Comparison of ENCODE assay signal across 8 mouse cellular contexts in the genomic region with DNA sequence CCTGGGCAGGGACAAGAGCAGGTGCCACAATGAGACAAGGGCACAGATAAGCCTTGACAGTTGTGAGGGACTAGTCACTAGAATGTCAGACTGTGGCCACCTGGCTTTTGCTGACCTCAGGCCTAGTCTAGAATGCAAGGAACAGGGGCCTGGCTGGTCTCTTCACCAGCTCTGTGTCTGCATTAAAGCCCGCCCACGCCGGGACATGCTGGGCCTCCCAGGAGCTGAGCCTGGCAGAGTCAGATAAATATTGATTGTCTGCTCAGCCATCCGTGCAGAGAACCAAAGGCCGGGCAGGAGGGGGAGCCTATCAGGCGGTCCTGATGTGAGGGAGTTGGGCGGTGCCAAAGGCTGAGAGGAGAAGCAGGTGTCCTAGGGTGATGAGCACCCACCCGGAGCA. TPM values are rescaled to one million over a fixed set of nuclear protein-coding genes. Genes with fewer than 3 reads are reported as not detected.
DNase-seq lines count a peak whose midpoint lies in the region; ATAC-seq and TF ChIP-seq lines count a peak whose summit lies in the region.

No protein-coding gene starts in this region.

- no peak for TF ChIP-seq EP300 in lung, postnatal 0 days (IDR thresholded peaks at IDR 0.05)

- H3K9me3 ChIP-seq in lung, postnatal 0 days (ENCODE audit: low read length): no peaks in the 10 kb centered on the region
- H3K9me3 ChIP-seq in hindbrain, postnatal 0 days (ENCODE audit: low read length): no peaks in the 10 kb centered on the region

- no peaks in the 10 kb centered on the region for H3K36me3 ChIP-seq in lung, postnatal 0 days (ENCODE audit: insufficient read depth, low read length)
- no peaks in the 10 kb centered on the region for H3K36me3 ChIP-seq in hindbrain, postnatal 0 days (ENCODE audit: insufficient read depth, low read length)
- H3K36me3 ChIP-seq in myocyte (ENCODE audit: control insufficient read depth, insufficient read depth): no peaks in the 10 kb centered on the region

- H3K27me3 ChIP-seq in lung, postnatal 0 days (replicated peaks; ENCODE audit: insufficient read depth, low read length): no peaks in the 10 kb centered on the region
- H3K27me3 ChIP-seq in hindbrain, postnatal 0 days (ENCODE audit: insufficient read depth, low read length): no peaks in the 10 kb centered on the region
- no peaks in the 10 kb centered on the region for H3K27me3 ChIP-seq in myocyte (ENCODE audit: control insufficient read depth, insufficient read depth, insufficient read length)

- no peak for TF ChIP-seq POLR2A in myocyte (IDR thresholded peaks at IDR 0.05; ENCODE audit: insufficient read length, low read depth)

- H3K79me2 ChIP-seq in myocyte (ENCODE audit: control insufficient read depth, insufficient read depth): no peaks in the 10 kb centered on the region

- no peak for TF ChIP-seq CTCF in lung, postnatal 0 days (IDR thresholded peaks at IDR 0.05)
- no peak for TF ChIP-seq CTCF in hindbrain, postnatal 0 days (IDR thresholded peaks at IDR 0.05; ENCODE audit: low read depth)

- no peak overlapping the region for H3K27ac ChIP-seq in lung, postnatal 0 days (ENCODE audit: low read length)
- H3K27ac ChIP-seq in hindbrain, postnatal 0 days: peak overlapping the region; percentile 6; the same call in 1 of the 2 replicates

- ATAC-seq in lung, postnatal 0 days: 0 out of 2 replicates have a peak, but pooled peaks have one; percentile 33
- peak; percentile 64 for ATAC-seq in hindbrain, postnatal 0 days

- H3K9ac ChIP-seq in lung, postnatal 0 days (replicated peaks; ENCODE audit: low read depth): no peak overlapping the region
- H3K9ac ChIP-seq in hindbrain, postnatal 0 days (replicated peaks; ENCODE audit: low read length): no peak overlapping the region

- 32% methylated on average over 8 of the region's 8 CpGs for WGBS in lung, postnatal 0 days
- 17% methylated on average over 8 of the region's 8 CpGs for WGBS in hindbrain, postnatal 0 days

- DNase-seq in lung, postnatal 0 days (ENCODE audit: low spot score): no peak
- no peak for DNase-seq in lung, postnatal 36 days
- peak; percentile 75 for DNase-seq in embryo, embryonic 10 days (ENCODE audit: low spot score)
- DNase-seq in hindbrain, postnatal 0 days (ENCODE audit: low spot score): peak; percentile 59
- no peak for DNase-seq in gastrocnemius, postnatal 10 days
- DNase-seq in lung, postnatal 25 days (ENCODE audit: low spot score): no peak
- no peak for DNase-seq in right cerebral cortex, adult 18-20 months

- H3K4me3 ChIP-seq in lung, postnatal 0 days (ENCODE audit: low read depth, low read length): no peak overlapping the region
- H3K4me3 ChIP-seq in hindbrain, postnatal 0 days (ENCODE audit: low read length): no peak overlapping the region
- H3K4me3 ChIP-seq in myocyte: no peak overlapping the region

- no peak overlapping the region for H3ac ChIP-seq in myocyte (ENCODE audit: control insufficient read depth, insufficient read length)

- no peaks in the 10 kb centered on the region for H3K4me1 ChIP-seq in lung, postnatal 0 days (ENCODE audit: insufficient read depth, low read depth, low read length)
- peaks cover 7% of the 10 kb centered on the region; the same call in 1 of the 2 replicates for H3K4me1 ChIP-seq in hindbrain, postnatal 0 days (ENCODE audit: insufficient read depth, low read length)

- no peak overlapping the region for H3K4me2 ChIP-seq in lung, postnatal 0 days (replicated peaks; ENCODE audit: low read depth, low read length)
- no peak overlapping the region for H3K4me2 ChIP-seq in hindbrain, postnatal 0 days (ENCODE audit: low read depth, low read length)
- no peak overlapping the region for H3K4me2 ChIP-seq in myocyte (ENCODE audit: low read depth)

TF ChIP-seq in myocyte, 11 proteins besides CTCF, POLR2A, EP300 and RAD21:
- TF ChIP-seq MYOD1 (IDR thresholded peaks at IDR 0.05; ENCODE audit: control insufficient read depth in 1 of 3, insufficient read length in 2 of 3, low read depth in 2 of 3): peak in 2 of 3 experiments; percentile 73 to 84
- TF ChIP-seq MYOG (IDR thresholded peaks at IDR 0.05; ENCODE audit: control insufficient read depth in 1 of 3, insufficient read depth in 1 of 3, insufficient read length in 2 of 3, low read depth in 2 of 3): peak; percentile 24 to 75 (median 35)
- peak; percentile 40 for TF ChIP-seq TCF3 (IDR thresholded peaks at IDR 0.05; ENCODE audit: insufficient read length, low read depth)
- no peak for TF ChIP-seq SRF (IDR thresholded peaks at IDR 0.05; ENCODE audit: control insufficient read depth, insufficient read length, low read depth)

RNA-seq across cellular contexts. Expression of a gene that starts 24.7 kb away (rescaled TPM):
- polyA plus RNA-seq in lung, postnatal 0 days (2015; fragmentation: Nextera tagmentation; extraction: Ambion mirVana): 7.8 and 8.5 TPM in 2 replicates
- total RNA-seq in hindbrain, postnatal 0 days (2014; rRNA removed): 56.6 and 57.3 TPM in 2 replicates
- 13.2 and 13.4 TPM in 2 replicates for polyA plus RNA-seq in hindbrain, postnatal 0 days (2015; fragmentation: Nextera tagmentation; extraction: Ambion mirVana)
- polyA plus RNA-seq in myocyte (2012; fragmentation: generic; extraction: Trizol): 28.1 TPM
- 10 to 100 TPM; 25.2 to 35.3 TPM for total RNA-seq in gastrocnemius, postnatal 10 days (2021)

Comparison
In these comparisons a context has a peak if more than half of its experiments do, and no peak if none do; other contexts are left out.
1. DNase-seq: peak in embryo, embryonic 10 days (single experiment) and hindbrain, postnatal 0 days (single experiment); none in lung, postnatal 0 days (single experiment), lung, postnatal 36 days (single experiment), gastrocnemius, postnatal 10 days (single experiment), lung, postnatal 25 days (single experiment) and right cerebral cortex, adult 18-20 months (single experiment).